Mouse (Mus musculus) liver, embryonic 16.5 days (tissue): ENCODE data around the gene Adamts4. TPM values are rescaled to one million over a fixed set of nuclear protein-coding genes. Genes with fewer than 3 reads are reported as not detected.

ENCODE experiments used
- ATAC-seq: fragments of 200-750 bp; cut with Nextera tagmentation; 2 replicates; pipeline ENCODE4 v1.8.0; 2017; ENCODE audit warnings: low read depth, mild to moderate bottlenecking, moderate number of reproducible peaks, moderate library complexity
- H3K27ac ChIP-seq: fragments of 300-500 bp; sonication (generic); 2 replicates; pipeline ENCODE4 v1.5.1; 2014; ENCODE audit warnings: mild to moderate bottlenecking, low read length
- H3K27me3 ChIP-seq: fragments of 300-500 bp; sonication (generic); 2 replicates; pipeline ENCODE4 v1.6.1; 2014; ENCODE audit warnings: low read depth, low read length, mixed read lengths; ENCODE audit not compliant: control insufficient read depth, insufficient read depth
- H3K36me3 ChIP-seq: fragments of 300-500 bp; sonication (generic); 2 replicates; pipeline ENCODE4 v1.6.1; 2014; ENCODE audit warnings: mild to moderate bottlenecking; ENCODE audit not compliant: control insufficient read depth, insufficient read depth
- H3K4me1 ChIP-seq: fragments of 300-500 bp; sonication (generic); 2 replicates; pipeline ENCODE4 v1.6.1; 2014; ENCODE audit warnings: low read depth, low read length, mixed read lengths; ENCODE audit not compliant: control insufficient read depth
- H3K4me2 ChIP-seq: fragments of 300-500 bp; sonication (generic); 2 replicates; pipeline ENCODE4 v1.6.1; 2014; ENCODE audit warnings: low read depth, low read length, mixed read lengths
- H3K4me3 ChIP-seq: fragments of 300-500 bp; sonication (generic); 2 replicates; pipeline ENCODE4 v1.5.1; 2014; ENCODE audit warnings: low read depth, mild to moderate bottlenecking, low read length
- H3K9ac ChIP-seq: fragments of 300-500 bp; sonication (generic); 2 replicates; pipeline ENCODE4 v1.6.1; 2014; ENCODE audit warnings: low read depth, low read length
- H3K9me3 ChIP-seq: fragments of 300-500 bp; sonication (generic); replicated peaks from 2 replicates; pipeline ENCODE4 v1.6.1; 2016; ENCODE audit warnings: low read length; ENCODE audit not compliant: control insufficient read depth
- whole genome bisulfite sequencing: fragments of 180-500 bp; shearing (Covaris S2); extraction: QIAGEN DNeasy Blood & Tissue Kit; methylation state at CpG from one replicate; pipeline ENCODE4 v1.1.7; 2014; ENCODE audit not compliant: insufficient replicate concordance; 5-methylcytosine and 5-hydroxymethylcytosine counted together
- polyA plus RNA-seq: library from polyadenylated mRNA; unstranded; fragments of >200 nt; fragmentation: Nextera tagmentation; extraction: Ambion mirVana; gene quantifications from 2 replicates; pipeline ENCODE4 v1.2.1, GENCODE M21; 2015

The Adamts4 gene
- polyA plus RNA-seq, 1 experiment from 2014 or later, result 0.64 TPM

- peaks cover 14% of the 10 kb centered on the region for H3K4me1 ChIP-seq
- H3K36me3 ChIP-seq, result no peaks in the 10 kb centered on the region
- H3K27ac ChIP-seq, result no peak overlapping the region
- H3K9me3 ChIP-seq, result no peaks in the 10 kb centered on the region
- no peak overlapping the region for H3K4me3 ChIP-seq
- H3K9ac ChIP-seq, result no peak overlapping the region
- H3K4me2 ChIP-seq, result no peak overlapping the region
- H3K27me3 ChIP-seq, result no peaks in the 10 kb centered on the region
- WGBS, result 18% methylated on average over 1 of the region's 1 CpGs
- ATAC-seq, result no peak
Observed at GRCm38 (mm10) chr1:171227879-171228278, 22.3 kb upstream of the Adamts4 start.

GRCm38 (mm10) chr1:171229750-171230149, 20.5 kb upstream of the Adamts4 start:
- 65% methylated on average over 6 of the region's 6 CpGs for WGBS
- ATAC-seq, result no peak
- no peak overlapping the region for H3K27ac ChIP-seq

GRCm38 (mm10) chr1:171230215-171230614, 20.0 kb upstream of the Adamts4 start:
- H3K27ac ChIP-seq, result no peak overlapping the region
- no peaks in the 10 kb centered on the region for H3K36me3 ChIP-seq
- H3K9me3 ChIP-seq, result no peaks in the 10 kb centered on the region
- H3K27me3 ChIP-seq, result no peaks in the 10 kb centered on the region
- H3K4me1 ChIP-seq, result peaks cover 21% of the 10 kb centered on the region
- H3K4me2 ChIP-seq, result no peak overlapping the region
- H3K9ac ChIP-seq, result no peak overlapping the region
- no peak for ATAC-seq
- WGBS, result 69% methylated on average over 3 of the region's 3 CpGs
- no peak overlapping the region for H3K4me3 ChIP-seq

More at GRCm38 (mm10) chr1:171229750-171230149, 20.5 kb upstream of the Adamts4 start:
- Histone ChIP-seq H3K4me2 (no peak overlapping the region), H3K36me3 (no peaks in the 10 kb centered on the region), H3K9me3 (no peaks in the 10 kb centered on the region), H3K9ac (no peak overlapping the region), H3K4me1 (peaks cover 21% of the 10 kb centered on the region), H3K27me3 (no peaks in the 10 kb centered on the region), H3K4me3 (no peak overlapping the region)

- Histone ChIP-seq H3K4me3 (peak overlapping the region; percentile 47), H3K9ac (no peak overlapping the region), H3K27me3 (no peaks in the 10 kb centered on the region), H3K9me3 (no peaks in the 10 kb centered on the region), H3K27ac (no peak overlapping the region; the same call in 1 of the 2 replicates), H3K36me3 (peaks cover 7% of the 10 kb centered on the region), H3K4me1 (peaks cover 21% of the 10 kb centered on the region), H3K4me2 (0 out of 2 replicates have a peak overlapping the region, but pooled peaks have one; percentile 26)
- ATAC-seq, result no peak
- 35% methylated on average over 4 of the region's 4 CpGs for WGBS
Observed at GRCm38 (mm10) chr1:171231844-171232243, 18.4 kb upstream of the Adamts4 start.

GRCm38 (mm10) chr1:171232348-171232747, 17.9 kb upstream of the Adamts4 start:
- H3K4me3 ChIP-seq, result peak overlapping the region; percentile 47
- no peaks in the 10 kb centered on the region for H3K27me3 ChIP-seq
- H3K4me2 ChIP-seq, result peak overlapping the region; percentile 26; the same call in 1 of the 2 replicates
- no peaks in the 10 kb centered on the region for H3K9me3 ChIP-seq
- H3K9ac ChIP-seq, result no peak overlapping the region; the same call in 1 of the 2 replicates
- peak overlapping the region; percentile 61; the same call in 1 of the 2 replicates for H3K27ac ChIP-seq
- ATAC-seq, result 0 out of 2 replicates have a peak, but pooled peaks have one; percentile 17
- H3K4me1 ChIP-seq, result peaks cover 21% of the 10 kb centered on the region
- H3K36me3 ChIP-seq, result peaks cover 10% of the 10 kb centered on the region
- WGBS, result 52% methylated on average over 5 of the region's 5 CpGs

GRCm38 (mm10) chr1:171232800-171233730, 17.2 kb upstream of the Adamts4 start:
- Histone ChIP-seq H3K4me1 (peaks cover 24% of the 10 kb centered on the region), H3K36me3 (peaks cover 13% of the 10 kb centered on the region), H3K9ac (peak overlapping the region; percentile 16; the same call in 1 of the 2 replicates), H3K9me3 (no peaks in the 10 kb centered on the region), H3K4me2 (peak overlapping the region; percentile 26; the same call in 1 of the 2 replicates), H3K4me3 (peak overlapping the region; percentile 47), H3K27me3 (no peaks in the 10 kb centered on the region), H3K27ac (peak overlapping the region; percentile 61)
- WGBS, result 35% methylated on average over 12 of the region's 12 CpGs
- ATAC-seq, result no peak; the same call in 1 of the 2 replicates

GRCm38 (mm10) chr1:171234126-171234525, 16.1 kb upstream of the Adamts4 start, which contains the start of gene Fcer1g:
Fcer1g (minus strand) TSS chr1:171234365.
- no peak within 1 kb of the TSS for H3K4me2 ChIP-seq
- ATAC-seq, result no peak
- peak within 1 kb of the TSS; percentile 61 for H3K27ac ChIP-seq
- WGBS, result 26% methylated on average over 14 of the region's 14 CpGs
- no peaks in the 10 kb centered on the region for H3K27me3 ChIP-seq
- peak within 1 kb of the TSS; percentile 47 for H3K4me3 ChIP-seq
- peak within 1 kb of the TSS; percentile 7; the same call in 1 of the 2 replicates for H3K9ac ChIP-seq
- peaks cover 24% of the 10 kb centered on the region for H3K4me1 ChIP-seq
- H3K9me3 ChIP-seq, result no peaks in the 10 kb centered on the region
- peaks cover 20% of the 10 kb centered on the region for H3K36me3 ChIP-seq

GRCm38 (mm10) chr1:171234538-171234937, 15.7 kb upstream of the Adamts4 start:
- Histone ChIP-seq H3K27me3 (no peaks in the 10 kb centered on the region), H3K9ac (no peak overlapping the region), H3K4me3 (no peak overlapping the region), H3K4me1 (peaks cover 24% of the 10 kb centered on the region), H3K36me3 (peaks cover 20% of the 10 kb centered on the region), H3K9me3 (no peaks in the 10 kb centered on the region), H3K4me2 (no peak overlapping the region), H3K27ac (peak overlapping the region; percentile 29)
- 74% methylated on average over 4 of the region's 4 CpGs for WGBS
- no peak for ATAC-seq

- peaks cover 24% of the 10 kb centered on the region for H3K4me1 ChIP-seq
Observed at GRCm38 (mm10) chr1:171235791-171236190, 14.4 kb upstream of the Adamts4 start.

More at GRCm38 (mm10) chr1:171235791-171236190, 14.4 kb upstream of the Adamts4 start:
- Histone ChIP-seq H3K9ac (no peak overlapping the region), H3K4me2 (no peak overlapping the region), H3K9me3 (no peaks in the 10 kb centered on the region), H3K27me3 (no peaks in the 10 kb centered on the region), H3K4me3 (no peak overlapping the region), H3K36me3 (peaks cover 20% of the 10 kb centered on the region), H3K27ac (no peak overlapping the region)
- ATAC-seq, result no peak
- WGBS, result 65% methylated on average over 4 of the region's 4 CpGs
